ENCODE assay signal across 10 mouse cellular contexts in the genomic region with DNA sequence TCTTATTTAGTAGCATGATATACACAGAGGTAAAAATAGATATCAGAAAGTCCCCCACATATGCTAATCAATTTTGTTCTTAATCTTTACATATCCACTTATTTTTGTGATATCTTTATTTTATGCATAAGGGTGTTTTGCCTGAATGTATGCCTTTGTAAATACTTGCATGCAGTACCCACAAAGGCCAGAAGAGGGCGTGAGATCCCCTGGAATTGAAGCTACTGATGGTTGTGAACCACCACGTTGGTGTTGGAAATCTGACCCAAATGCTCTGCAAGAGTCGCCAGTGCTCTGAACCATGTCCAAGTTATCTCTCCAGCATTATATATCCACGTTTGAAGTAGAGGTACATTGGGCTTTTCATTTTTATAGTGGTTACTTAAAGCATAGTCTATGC. TPM values are rescaled to one million over a fixed set of nuclear protein-coding genes. Genes with fewer than 3 reads are reported as not detected.
A peak's percentile ranks its signal among the peaks of the same experiment; 100 is the strongest.
DNase-seq lines count a peak whose midpoint lies in the region; ATAC-seq and TF ChIP-seq lines count a peak whose summit lies in the region.
"Had no signal": no experiment of that assay in that cellular context is flagged by ENCODE, and none has a peak within 500 bp of the region (broad histone marks: within the 10 kb centered on the region; RNA-seq: fewer than 3 reads in every experiment).

No protein-coding gene starts in this region.

- DNase-seq in heart, adult 11 months = peak; percentile 76
- no peak for DNase-seq in heart, embryonic 10.5 days (ENCODE audit: low spot score)
- peak; percentile 63 for DNase-seq in A20 (ENCODE audit: low read depth, low spot score)
- DNase-seq in lung, postnatal 36 days = peak; percentile 55
- DNase-seq in urinary bladder, postnatal 36 days (ENCODE audit: low spot score in 2 of 2) = no peak
- DNase-seq in urinary bladder, postnatal 4 days (ENCODE audit: low spot score in 2 of 2) = no peak
- DNase-seq in forebrain, embryonic 11.5 days (ENCODE audit: low spot score) = no peak

- ATAC-seq in forebrain, embryonic 11.5 days (replicated peaks; ENCODE audit: low FRiP score) = no peak

- H3K4me2 ChIP-seq in forebrain, embryonic 11.5 days (ENCODE audit: low read depth, low read length, severe bottlenecking) = no peak overlapping the region
- H3K4me2 ChIP-seq: heart, embryonic 13.5 days had no signal

- H3K4me1 ChIP-seq in heart, embryonic 10.5 days = no peaks in the 10 kb centered on the region
- no peaks in the 10 kb centered on the region for H3K4me1 ChIP-seq in bone marrow macrophage, adult 2 months (ENCODE audit: control insufficient read depth, insufficient read depth, low read length)
- H3K4me1 ChIP-seq in forebrain, embryonic 11.5 days (replicated peaks; ENCODE audit: control insufficient read depth, insufficient read depth, low read length) = no peaks in the 10 kb centered on the region

- no peak overlapping the region for H3K27ac ChIP-seq in heart, embryonic 10.5 days
- no peak overlapping the region for H3K27ac ChIP-seq in bone marrow macrophage, adult 2 months (ENCODE audit: insufficient read depth, low read depth, low read length)
- H3K27ac ChIP-seq in forebrain, embryonic 11.5 days (ENCODE audit: low read depth, low read length) = no peak overlapping the region
- H3K27ac ChIP-seq: heart, embryonic 13.5 days; macrophage had no signal

- TF ChIP-seq CTCF in bone marrow macrophage, adult 2 months (IDR thresholded peaks at IDR 0.05; ENCODE audit: low read depth, low read length) = peak; percentile 46

- H3K27me3 ChIP-seq in heart, embryonic 10.5 days (ENCODE audit: insufficient read depth, poor library complexity, severe bottlenecking) = no peaks in the 10 kb centered on the region
- H3K27me3 ChIP-seq in forebrain, embryonic 11.5 days (ENCODE audit: control insufficient read depth, insufficient read depth, low read length) = no peaks in the 10 kb centered on the region
- H3K27me3 ChIP-seq: heart, embryonic 13.5 days had no signal

- no peak for TF ChIP-seq POLR2A in bone marrow macrophage, adult 2 months (IDR thresholded peaks at IDR 0.05; ENCODE audit: borderline replicate concordance, low read depth, low read length)

- WGBS in heart, embryonic 10.5 days = 20% methylated on average over 4 of the region's 4 CpGs
- 32% methylated on average over 4 of the region's 4 CpGs for WGBS in forebrain, embryonic 11.5 days

- H3K9ac ChIP-seq in forebrain, embryonic 11.5 days (ENCODE audit: low read length) = no peak overlapping the region
- H3K9ac ChIP-seq: heart, embryonic 13.5 days had no signal

- no peak overlapping the region for H3K4me3 ChIP-seq in heart, embryonic 10.5 days
- H3K4me3 ChIP-seq in bone marrow macrophage, adult 2 months (ENCODE audit: insufficient read depth, low read length) = no peak overlapping the region
- no peak overlapping the region for H3K4me3 ChIP-seq in forebrain, embryonic 11.5 days (ENCODE audit: low read depth, low read length)
- H3K4me3 ChIP-seq: heart, embryonic 13.5 days had no signal

- H3K9me3 ChIP-seq in heart, embryonic 10.5 days = no peaks in the 10 kb centered on the region
- no peaks in the 10 kb centered on the region for H3K9me3 ChIP-seq in forebrain, embryonic 11.5 days (ENCODE audit: control insufficient read depth, low read length)
- H3K9me3 ChIP-seq: heart, embryonic 13.5 days had no signal

- no peaks in the 10 kb centered on the region for H3K36me3 ChIP-seq in heart, embryonic 10.5 days
- H3K36me3 ChIP-seq in forebrain, embryonic 11.5 days (ENCODE audit: control insufficient read depth, insufficient read depth, low read length) = no peaks in the 10 kb centered on the region
- H3K36me3 ChIP-seq: heart, embryonic 13.5 days had no signal

RNA-seq across cellular contexts. Expression of gene Tnfrsf21, which starts 28.7 kb away (rescaled TPM):
- 12.7 and 15.0 TPM in 2 replicates for polyA plus RNA-seq in heart, embryonic 10.5 days (2016; fragmentation: Nextera tagmentation; extraction: Ambion mirVana)
- 17.7 and 19.1 TPM in 2 replicates for polyA plus RNA-seq in bone marrow macrophage, adult 2 months (2012; ENCODE audit: insufficient read depth, insufficient read length, missing spikeins)
- polyA plus RNA-seq in forebrain, embryonic 11.5 days (2014; fragmentation: Nextera tagmentation; extraction: Ambion mirVana) = 33.4 and 35.3 TPM in 2 replicates

Comparison
In these comparisons a context has a peak if more than half of its experiments do, and no peak if none do; other contexts are left out.
1. DNase-seq: peak in heart, adult 11 months (single experiment), A20 (single experiment) and lung, postnatal 36 days (single experiment); none in heart, embryonic 10.5 days (single experiment), urinary bladder, postnatal 36 days (0 of 2), urinary bladder, postnatal 4 days (0 of 2) and forebrain, embryonic 11.5 days (single experiment).